Mouse (Mus musculus) lung, postnatal 0 days (tissue): ENCODE data around the gene Gm43191.

ENCODE experiments used
- CTCF ChIP-seq: IDR thresholded peaks from 2 replicates; pipeline ENCODE4 v1.5.1; 2016; ENCODE audit warnings: antibody characterized with exemption, mild to moderate bottlenecking
- EP300 ChIP-seq: IDR thresholded peaks from 2 replicates; pipeline ENCODE4 v1.6.1; 2016; ENCODE audit warnings: antibody characterized with exemption, mild to moderate bottlenecking, control low read depth

- no peak for TF ChIP-seq EP300
- no peak for TF ChIP-seq CTCF
These were observed 45.3 kb downstream of the Gm43191 start for GRCm38 (mm10) chr3:116635799-116636198.
